Comparison of ENCODE assay signal across 22 mouse cellular contexts in genomic region chr10:26950448-26950847, GRCm38 (mm10).
DNase-seq lines count a peak whose midpoint lies in the region; ATAC-seq and TF ChIP-seq lines count a peak whose summit lies in the region.
"Had no signal": no experiment of that assay in that cellular context is flagged by ENCODE, and none has a peak within 500 bp of the region (broad histone marks: within the 10 kb centered on the region; RNA-seq: fewer than 3 reads in every experiment).

No protein-coding gene starts in this region.

- TF ChIP-seq CTCF in CH12.LX (conservative IDR thresholded peaks at IDR 0.05 in 1 of 2, IDR thresholded peaks at IDR 0.05 in 1 of 2; ENCODE audit: low read depth in 2 of 2, low read length in 2 of 2): no peak

- no peak for DNase-seq in CH12.LX (ENCODE audit: extremely low read depth)
- DNase-seq in MEL-GATA-1-ER (ENCODE audit: extremely low read depth, low read depth): peak; percentile 52
- DNase-seq in liver: peak; percentile 14
- no peak for DNase-seq in cerebellum, postnatal 14 days
- no peak for DNase-seq in spleen, postnatal 10 days (ENCODE audit: low spot score in 2 of 2)
- DNase-seq in right cerebral cortex, postnatal 36 days (ENCODE audit: low spot score in 2 of 2): no peak
- DNase-seq: adrenal gland, postnatal 25 days; B cell, adult 2 months; cerebellum, adult 2 months; heart, adult 18-20 months; heart, postnatal 14 days; kidney, adult 18-20 months; lung, adult 18-20 months; lung, postnatal 14 days had no signal

- H3K27ac ChIP-seq in CH12.LX (ENCODE audit: insufficient read depth, low read depth): no peak overlapping the region
- H3K27ac ChIP-seq in liver, embryonic 15.5 days (replicated peaks): no peak overlapping the region; the same call in 1 of the 2 replicates
- no peak overlapping the region for H3K27ac ChIP-seq in forebrain, embryonic 13.5 days
- H3K27ac ChIP-seq: embryonic facial prominence, embryonic 15.5 days; heart, embryonic 13.5 days; hindbrain, embryonic 12.5 days; kidney, postnatal 0 days; limb, embryonic 10.5 days; midbrain, embryonic 13.5 days had no signal

- TF ChIP-seq EP300 in CH12.LX (IDR thresholded peaks at IDR 0.05; ENCODE audit: low read length): no peak

- peak; percentile 74 for ATAC-seq in liver, embryonic 15.5 days (ENCODE audit: insufficient read depth)
- no peak for ATAC-seq in forebrain, embryonic 13.5 days
- ATAC-seq: midbrain, embryonic 13.5 days had no signal

- no peaks in the 10 kb centered on the region for H3K9me3 ChIP-seq in CH12.LX (replicated peaks; ENCODE audit: low read length)
- no peaks in the 10 kb centered on the region for H3K9me3 ChIP-seq in liver, embryonic 15.5 days (replicated peaks)
- no peaks in the 10 kb centered on the region for H3K9me3 ChIP-seq in forebrain, embryonic 13.5 days (replicated peaks)
- H3K9me3 ChIP-seq: embryonic facial prominence, embryonic 15.5 days; heart, embryonic 13.5 days; hindbrain, embryonic 12.5 days; limb, embryonic 10.5 days; midbrain, embryonic 13.5 days had no signal

- dilution Hi-C loops in CH12.LX (cut with MboI; ENCODE audit: extremely low pct_ligation_motif_present, extremely low pct_unique_long_range_greater_than_20kb, low sequenced_read_pairs): no loop called here

- TF ChIP-seq RAD21 in CH12.LX (IDR thresholded peaks at IDR 0.05; ENCODE audit: low read depth, low read length): no peak

- WGBS in liver, embryonic 15.5 days (ENCODE audit: insufficient replicate concordance): 23% methylated on average over 7 of the region's 7 CpGs
- WGBS in forebrain, embryonic 13.5 days: 89% methylated on average over 7 of the region's 7 CpGs

- peak overlapping the region; percentile 60 for H3K4me2 ChIP-seq in CH12.LX (ENCODE audit: insufficient read depth, low read depth, poor library complexity, severe bottlenecking)
- H3K4me2 ChIP-seq in liver, embryonic 15.5 days: peak overlapping the region; percentile 57
- no peak overlapping the region for H3K4me2 ChIP-seq in forebrain, embryonic 13.5 days
- H3K4me2 ChIP-seq: embryonic facial prominence, embryonic 15.5 days; heart, embryonic 13.5 days; hindbrain, embryonic 12.5 days; midbrain, embryonic 13.5 days had no signal

- H3K4me1 ChIP-seq in CH12.LX (ENCODE audit: control insufficient read depth in 1 of 2, insufficient read depth in 2 of 2): peaks cover 0 to 5% of the 10 kb centered on the region in 2 experiments; a peak in 2 of 4 replicates
- peaks cover 26% of the 10 kb centered on the region for H3K4me1 ChIP-seq in liver, embryonic 15.5 days (replicated peaks)
- no peaks in the 10 kb centered on the region for H3K4me1 ChIP-seq in forebrain, embryonic 13.5 days
- H3K4me1 ChIP-seq: embryonic facial prominence, embryonic 15.5 days; hindbrain, embryonic 12.5 days; limb, embryonic 10.5 days; midbrain, embryonic 13.5 days had no signal

- no peaks in the 10 kb centered on the region for H3K27me3 ChIP-seq in CH12.LX (replicated peaks)
- no peaks in the 10 kb centered on the region for H3K27me3 ChIP-seq in liver, embryonic 15.5 days
- no peaks in the 10 kb centered on the region for H3K27me3 ChIP-seq in forebrain, embryonic 13.5 days
- H3K27me3 ChIP-seq: embryonic facial prominence, embryonic 15.5 days; heart, embryonic 13.5 days; hindbrain, embryonic 12.5 days; midbrain, embryonic 13.5 days had no signal

- TF ChIP-seq POLR2A in CH12.LX (IDR thresholded peaks at IDR 0.05; ENCODE audit: low read depth, low read length): no peak

- 0 out of 2 replicates have a peak overlapping the region, but pooled peaks have one; percentile 29 for H3K9ac ChIP-seq in CH12.LX (ENCODE audit: insufficient read depth, low read depth)
- 0 out of 2 replicates have a peak overlapping the region, but pooled peaks have one; percentile 3 for H3K9ac ChIP-seq in liver, embryonic 15.5 days
- no peak overlapping the region for H3K9ac ChIP-seq in forebrain, embryonic 13.5 days
- H3K9ac ChIP-seq: embryonic facial prominence, embryonic 15.5 days; heart, embryonic 13.5 days; hindbrain, embryonic 12.5 days; midbrain, embryonic 13.5 days had no signal

- H3K4me3 ChIP-seq in CH12.LX (replicated peaks in 1 of 3; ENCODE audit: low read depth in 2 of 3, low read length in 2 of 3, poor library complexity in 1 of 3): no peak overlapping the region
- H3K4me3 ChIP-seq in liver, embryonic 15.5 days (replicated peaks): peak overlapping the region; percentile 39
- no peak overlapping the region for H3K4me3 ChIP-seq in forebrain, embryonic 13.5 days
- H3K4me3 ChIP-seq: embryonic facial prominence, embryonic 15.5 days; heart, embryonic 13.5 days; hindbrain, embryonic 12.5 days; limb, embryonic 10.5 days; midbrain, embryonic 13.5 days had no signal

- no peaks in the 10 kb centered on the region for H3K36me3 ChIP-seq in CH12.LX (replicated peaks in 1 of 2; ENCODE audit: control insufficient read depth in 1 of 2, insufficient read depth in 1 of 2, low read length in 1 of 2)
- no peaks in the 10 kb centered on the region for H3K36me3 ChIP-seq in liver, embryonic 15.5 days (replicated peaks)
- no peaks in the 10 kb centered on the region for H3K36me3 ChIP-seq in forebrain, embryonic 13.5 days (ENCODE audit: poor library complexity, severe bottlenecking)
- H3K36me3 ChIP-seq: embryonic facial prominence, embryonic 15.5 days; heart, embryonic 13.5 days; hindbrain, embryonic 12.5 days; limb, embryonic 10.5 days; midbrain, embryonic 13.5 days had no signal

- in situ Hi-C loops in CH12.LX (cut with MboI; ENCODE audit: low pct_ligation_motif_present, low pct_unique_long_range_greater_than_20kb, low sequenced_read_pairs): no loop called here

- H3K79me2 ChIP-seq in CH12.LX (replicated peaks; ENCODE audit: control insufficient read depth, extremely low read depth, insufficient read depth, poor library complexity, severe bottlenecking): no peaks in the 10 kb centered on the region

TF ChIP-seq in CH12.LX, 34 proteins besides CTCF, POLR2A, EP300 and RAD21:
- no peak for TF ChIP-seq JUND (conservative IDR thresholded peaks at IDR 0.05; ENCODE audit: low read depth, low read length)
- no peak for TF ChIP-seq NRF1 (IDR thresholded peaks at IDR 0.05; ENCODE audit: low read depth, low read length)
- no peak for TF ChIP-seq BHLHE40 (IDR thresholded peaks at IDR 0.05; ENCODE audit: low read depth, low read length)
- TF ChIP-seq RCOR1 (conservative IDR thresholded peaks at IDR 0.05; ENCODE audit: low read depth, low read length): no peak
- TF ChIP-seq MYC (IDR thresholded peaks at IDR 0.05; ENCODE audit: low read depth, low read length): no peak
- no peak for TF ChIP-seq ELF1 (IDR thresholded peaks at IDR 0.05; ENCODE audit: low read depth, low read length)
- TF ChIP-seq MXI1 (IDR thresholded peaks at IDR 0.05; ENCODE audit: low read depth, low read length): no peak
- TF ChIP-seq KAT2A (IDR thresholded peaks at IDR 0.05; ENCODE audit: insufficient replicate concordance, low read length): no peak
- TF ChIP-seq SIN3A (IDR thresholded peaks at IDR 0.05; ENCODE audit: low read length): no peak
- no peak for TF ChIP-seq POLR2AphosphoS2 (IDR thresholded peaks at IDR 0.05; ENCODE audit: low read depth, low read length)
- TF ChIP-seq ZC3H11A (IDR thresholded peaks at IDR 0.05; ENCODE audit: low read depth, low read length): no peak
- TF ChIP-seq NELFE (IDR thresholded peaks at IDR 0.05; ENCODE audit: low read depth, low read length): no peak

Comparison
In these comparisons a context has a peak if more than half of its experiments do, and no peak if none do; other contexts are left out.
1. DNase-seq: peak in MEL-GATA-1-ER (single experiment) and liver (single experiment); none in CH12.LX (single experiment), cerebellum, postnatal 14 days (0 of 2), spleen, postnatal 10 days (0 of 2) and right cerebral cortex, postnatal 36 days (0 of 2).